Mouse (Mus musculus) liver, embryonic 16.5 days (tissue): ENCODE measurements at regions not wholly inside any gene's neighbourhood (a gene's known extent, or its start where the extent isn't known, plus 50 kb on each side); places are given as distances from the start of the nearest gene placed in this dataset.
A peak's percentile ranks its signal among the peaks of the same experiment; 100 is the strongest.

Experiments used
- ATAC-seq: fragments of 200-750 bp; cut with Nextera tagmentation; 2 replicates; pipeline ENCODE4 v1.8.0; 2017; ENCODE audit warnings: low read depth, mild to moderate bottlenecking, moderate number of reproducible peaks, moderate library complexity
- H3K27ac ChIP-seq: fragments of 300-500 bp; sonication (generic); 2 replicates; pipeline ENCODE4 v1.5.1; 2014; ENCODE audit warnings: mild to moderate bottlenecking, low read length
- H3K27me3 ChIP-seq: fragments of 300-500 bp; sonication (generic); 2 replicates; pipeline ENCODE4 v1.6.1; 2014; ENCODE audit warnings: low read depth, low read length, mixed read lengths; ENCODE audit not compliant: control insufficient read depth, insufficient read depth
- H3K36me3 ChIP-seq: fragments of 300-500 bp; sonication (generic); 2 replicates; pipeline ENCODE4 v1.6.1; 2014; ENCODE audit warnings: mild to moderate bottlenecking; ENCODE audit not compliant: control insufficient read depth, insufficient read depth
- H3K4me1 ChIP-seq: fragments of 300-500 bp; sonication (generic); 2 replicates; pipeline ENCODE4 v1.6.1; 2014; ENCODE audit warnings: low read depth, low read length, mixed read lengths; ENCODE audit not compliant: control insufficient read depth
- H3K4me2 ChIP-seq: fragments of 300-500 bp; sonication (generic); 2 replicates; pipeline ENCODE4 v1.6.1; 2014; ENCODE audit warnings: low read depth, low read length, mixed read lengths
- H3K4me3 ChIP-seq: fragments of 300-500 bp; sonication (generic); 2 replicates; pipeline ENCODE4 v1.5.1; 2014; ENCODE audit warnings: low read depth, mild to moderate bottlenecking, low read length
- H3K9ac ChIP-seq: fragments of 300-500 bp; sonication (generic); 2 replicates; pipeline ENCODE4 v1.6.1; 2014; ENCODE audit warnings: low read depth, low read length
- H3K9me3 ChIP-seq: fragments of 300-500 bp; sonication (generic); replicated peaks from 2 replicates; pipeline ENCODE4 v1.6.1; 2016; ENCODE audit warnings: low read length; ENCODE audit not compliant: control insufficient read depth
- WGBS: fragments of 180-500 bp; shearing (Covaris S2); extraction: QIAGEN DNeasy Blood & Tissue Kit; methylation state at CpG from one replicate; pipeline ENCODE4 v1.1.7; 2014; ENCODE audit not compliant: insufficient replicate concordance; 5-methylcytosine and 5-hydroxymethylcytosine counted together

GRCm38 (mm10) chr2:18587746-18588231 is 84.4 kb upstream of the Commd3 start:
- peak overlapping the region; percentile 63 for H3K4me3 ChIP-seq
- no peaks in the 10 kb centered on the region for H3K9me3 ChIP-seq
- peak overlapping the region; percentile 51 for H3K27ac ChIP-seq
- H3K4me2 ChIP-seq: peak overlapping the region; percentile 69
- no peak for ATAC-seq
- under 1% methylated on average over 16 of the region's 16 CpGs for WGBS
- peak overlapping the region; percentile 61 for H3K9ac ChIP-seq
- no peaks in the 10 kb centered on the region; the same call in 1 of the 2 replicates for H3K4me1 ChIP-seq
- no peaks in the 10 kb centered on the region for H3K27me3 ChIP-seq
- H3K36me3 ChIP-seq: no peaks in the 10 kb centered on the region

GRCm38 (mm10) chr2:18586925-18587724 is 85.1 kb upstream of the Commd3 start:
- Histone ChIP-seq H3K4me2 (peak overlapping the region; percentile 69), H3K4me3 (peak overlapping the region; percentile 63), H3K27ac (peak overlapping the region; percentile 51), H3K27me3 (no peaks in the 10 kb centered on the region), H3K9me3 (no peaks in the 10 kb centered on the region), H3K9ac (peak overlapping the region; percentile 61), H3K36me3 (no peaks in the 10 kb centered on the region), H3K4me1 (no peaks in the 10 kb centered on the region)
- peak; percentile 78 for ATAC-seq
- under 1% methylated on average over 31 of the region's 31 CpGs for WGBS

GRCm38 (mm10) chr2:18585564-18586336 is 86.4 kb upstream of the Commd3 start:
- H3K9ac ChIP-seq: no peak overlapping the region
- H3K9me3 ChIP-seq: no peaks in the 10 kb centered on the region
- no peak overlapping the region for H3K4me2 ChIP-seq
- no peaks in the 10 kb centered on the region for H3K36me3 ChIP-seq
- no peak overlapping the region for H3K27ac ChIP-seq
- H3K27me3 ChIP-seq: no peaks in the 10 kb centered on the region; the same call in 1 of the 2 replicates
- H3K4me3 ChIP-seq: no peak overlapping the region
- no peaks in the 10 kb centered on the region for H3K4me1 ChIP-seq
- ATAC-seq: peak; percentile 49; the same call in 1 of the 2 replicates
- WGBS: 25% methylated on average over 9 of the region's 9 CpGs

- WGBS: 22% methylated on average over 4 of the region's 4 CpGs
- ATAC-seq: no peak
Observed at GRCm38 (mm10) chr2:18558133-18558532, 114.1 kb upstream of the Commd3 start.

DNA sequence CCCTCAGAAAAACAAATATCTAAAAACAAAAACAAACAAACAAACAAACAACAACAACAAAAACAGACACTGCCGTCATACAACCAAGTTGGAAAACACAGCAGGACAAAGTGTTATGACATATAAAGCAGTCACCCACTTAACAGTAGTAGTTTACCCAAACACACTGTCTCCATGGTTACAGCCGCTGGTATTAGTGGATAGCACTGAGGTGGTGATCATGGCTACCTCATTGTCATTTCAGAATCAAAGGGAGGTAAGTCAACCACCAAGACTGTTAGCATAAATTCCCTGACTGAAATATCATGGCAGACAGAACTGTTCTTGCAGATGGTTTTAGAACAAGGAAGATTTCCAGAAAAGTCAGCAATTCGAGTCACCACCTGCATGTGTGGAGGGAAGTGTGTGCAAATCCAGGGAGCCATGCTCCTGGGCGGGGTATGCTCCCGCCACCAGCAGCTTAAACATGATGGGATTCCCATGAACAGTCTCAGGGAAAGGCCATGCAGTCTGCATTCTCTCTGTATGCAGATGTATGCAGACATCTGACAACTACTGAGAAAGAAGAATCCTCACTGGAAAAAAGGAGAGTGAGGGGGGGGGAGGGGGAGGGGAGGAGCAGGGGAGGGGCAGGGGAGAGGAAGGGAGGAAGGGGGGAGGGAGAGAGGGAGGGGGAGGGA is 124.1 kb upstream of the Commd3 start:
- H3K4me1 ChIP-seq: no peaks in the 10 kb centered on the region
- no peaks in the 10 kb centered on the region for H3K27me3 ChIP-seq
- no peaks in the 10 kb centered on the region for H3K36me3 ChIP-seq
- no peak overlapping the region for H3K9ac ChIP-seq
- H3K4me3 ChIP-seq: no peak overlapping the region
- H3K9me3 ChIP-seq: no peaks in the 10 kb centered on the region
- no peak overlapping the region for H3K4me2 ChIP-seq
- WGBS: 52% methylated on average over 5 of the region's 5 CpGs
- H3K27ac ChIP-seq: no peak overlapping the region
- ATAC-seq: no peak

More at GRCm38 (mm10) chr2:18558133-18558532, 114.1 kb upstream of the Commd3 start:
- Histone ChIP-seq H3K4me3 (no peak overlapping the region), H3K9me3 (no peaks in the 10 kb centered on the region), H3K4me1 (no peaks in the 10 kb centered on the region), H3K27ac (no peak overlapping the region), H3K27me3 (no peaks in the 10 kb centered on the region), H3K9ac (no peak overlapping the region), H3K36me3 (no peaks in the 10 kb centered on the region), H3K4me2 (no peak overlapping the region)

DNA sequence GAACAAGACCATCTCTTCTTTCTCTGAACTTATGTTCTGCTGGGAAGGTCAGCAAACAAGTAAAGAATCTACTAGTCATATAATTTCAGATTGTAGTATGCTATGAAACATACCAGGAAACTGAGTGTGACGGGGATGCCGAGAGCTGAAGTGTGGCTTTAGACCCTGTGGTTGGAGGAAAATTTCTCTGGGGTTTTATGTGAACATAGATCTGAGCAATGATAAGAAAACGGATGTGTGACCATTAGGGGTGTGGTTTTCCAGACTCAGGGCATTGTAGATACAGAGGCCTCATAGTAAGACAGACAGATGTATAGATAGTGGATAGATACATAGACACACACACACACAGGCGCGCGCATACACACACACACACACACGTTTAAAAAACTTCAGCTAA is 131.8 kb upstream of the Dnajc1 start:
- H3K9me3 ChIP-seq: no peaks in the 10 kb centered on the region
- H3K27ac ChIP-seq: no peak overlapping the region
- H3K4me3 ChIP-seq: no peak overlapping the region
- H3K4me1 ChIP-seq: no peaks in the 10 kb centered on the region
- H3K27me3 ChIP-seq: no peaks in the 10 kb centered on the region
- no peak overlapping the region for H3K4me2 ChIP-seq
- ATAC-seq: no peak
- no peak overlapping the region for H3K9ac ChIP-seq
- WGBS: 34% methylated on average over 7 of the region's 7 CpGs
- H3K36me3 ChIP-seq: no peaks in the 10 kb centered on the region

- Histone ChIP-seq H3K4me1 (no peaks in the 10 kb centered on the region), H3K4me2 (no peak overlapping the region), H3K9ac (no peak overlapping the region), H3K27me3 (no peaks in the 10 kb centered on the region), H3K9me3 (no peaks in the 10 kb centered on the region), H3K4me3 (no peak overlapping the region), H3K36me3 (no peaks in the 10 kb centered on the region), H3K27ac (no peak overlapping the region)
- WGBS: 48% methylated on average over 3 of the region's 3 CpGs
- no peak for ATAC-seq
Observed at GRCm38 (mm10) chr2:18523911-18524310, 131.3 kb upstream of the Dnajc1 start.

DNA sequence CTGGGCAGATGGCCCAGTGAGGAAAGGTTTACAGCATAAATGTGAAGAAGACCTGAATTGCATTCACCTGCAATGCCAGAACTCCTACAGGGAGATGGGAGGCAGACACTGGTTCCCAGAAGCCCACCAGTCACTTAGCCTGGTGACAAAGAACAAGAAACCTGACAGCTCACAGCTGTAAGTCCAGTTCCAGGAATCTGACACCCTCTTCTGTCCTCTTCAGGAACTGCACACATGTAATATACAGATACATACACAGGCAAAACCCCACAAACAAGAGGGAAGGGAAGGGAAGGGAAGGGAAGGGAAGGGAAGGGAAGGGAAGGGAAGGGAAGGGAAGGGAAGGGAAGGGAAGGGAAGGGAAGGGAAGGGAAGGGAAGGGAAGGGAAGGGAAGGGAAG is 120.8 kb upstream of the Dnajc1 start:
- Histone ChIP-seq H3K27ac (no peak overlapping the region), H3K27me3 (no peaks in the 10 kb centered on the region), H3K4me2 (no peak overlapping the region), H3K9ac (no peak overlapping the region), H3K4me3 (no peak overlapping the region), H3K4me1 (no peaks in the 10 kb centered on the region), H3K36me3 (no peaks in the 10 kb centered on the region), H3K9me3 (no peaks in the 10 kb centered on the region)
- ATAC-seq: no peak
